Mouse (Mus musculus): ENCODE data around the gene Gmeb2. TPM values are rescaled to one million over a fixed set of nuclear protein-coding genes. Genes with fewer than 3 reads are reported as not detected.

Gene Gmeb2
- total RNA-seq, 1 experiment = 15.2 TPM

DNA sequence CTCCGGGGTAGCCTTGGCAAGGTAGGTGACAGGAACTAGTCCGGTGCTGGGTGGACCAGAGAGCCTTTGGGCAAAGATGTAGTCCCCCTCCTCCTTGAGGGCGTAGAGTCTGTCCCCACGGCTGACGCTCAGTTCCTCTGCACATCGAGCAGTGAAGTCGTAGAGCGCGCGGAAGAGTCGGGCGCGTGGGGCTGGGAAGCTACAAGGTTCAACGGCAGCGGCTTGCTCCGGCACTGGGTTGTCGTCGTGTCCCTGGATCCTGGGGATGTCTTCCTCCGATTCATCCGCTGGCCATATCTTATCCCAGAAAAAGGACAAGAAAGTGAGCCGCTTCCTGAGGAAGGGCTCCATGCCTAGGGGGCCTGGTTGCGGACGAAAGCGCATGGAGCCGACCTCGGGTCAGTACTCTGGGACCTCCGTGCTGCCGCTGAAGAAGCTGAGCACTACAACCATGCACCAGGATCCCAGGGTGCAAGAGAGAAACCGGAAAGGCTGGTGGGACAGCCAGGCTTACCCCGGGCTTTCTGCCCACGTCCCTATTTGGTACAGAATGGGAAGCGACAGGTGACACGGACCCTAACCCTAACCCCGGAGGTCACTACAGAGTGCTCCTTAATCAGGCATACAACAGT, 75.3 kb downstream of the Gmeb2 start:
- no peaks in the 10 kb centered on the region for H3K9me3 ChIP-seq (ENCODE audit: control insufficient read depth, insufficient read depth, low read depth, low read length)
- H3K36me3 ChIP-seq (ENCODE audit: control insufficient read depth, insufficient read depth, low read length, poor library complexity, severe bottlenecking) = no peaks in the 10 kb centered on the region
- in situ Hi-C loops (cut with MboI; ENCODE audit: low sequenced_read_pairs in 2 of 2, unreplicated experiment in 2 of 2) = no loop called here
- peaks cover 0 to 6% of the 10 kb centered on the region in 2 experiments; a peak in 1 of 4 replicates for H3K4me1 ChIP-seq (ENCODE audit: control insufficient read depth in 2 of 2, insufficient read depth in 2 of 2, low read length in 2 of 2, poor library complexity in 1 of 2)
- H3K4me3 ChIP-seq (ENCODE audit: insufficient read depth in 1 of 2, low read depth in 1 of 2, low read length in 2 of 2, poor library complexity in 1 of 2, severe bottlenecking in 1 of 2) = peak overlapping the region; percentile 33 to 44
- no peak for DNase-seq (ENCODE audit: low read depth, low spot score)
- no peak overlapping the region for H3K27ac ChIP-seq (ENCODE audit: insufficient read depth, low read depth, low read length, poor library complexity, severe bottlenecking)
- H3K9ac ChIP-seq (ENCODE audit: insufficient read depth, low read depth, low read length, poor library complexity, severe bottlenecking) = peak overlapping the region; percentile 17; the same call in 1 of the 2 replicates
- TF ChIP-seq CHD2 (IDR thresholded peaks at IDR 0.05; ENCODE audit: low read depth, low read length) (no peak), ZC3H11A (IDR thresholded peaks at IDR 0.05; ENCODE audit: borderline replicate concordance, low read depth, low read length) (no peak), HCFC1 (IDR thresholded peaks at IDR 0.05; ENCODE audit: borderline replicate concordance, insufficient read depth, low read length) (no peak), ZNF384 (IDR thresholded peaks at IDR 0.05; ENCODE audit: low read depth, low read length) (no peak), MAFK (IDR thresholded peaks at IDR 0.05; ENCODE audit: insufficient read depth, low read depth, low read length) (no peak)

DNA sequence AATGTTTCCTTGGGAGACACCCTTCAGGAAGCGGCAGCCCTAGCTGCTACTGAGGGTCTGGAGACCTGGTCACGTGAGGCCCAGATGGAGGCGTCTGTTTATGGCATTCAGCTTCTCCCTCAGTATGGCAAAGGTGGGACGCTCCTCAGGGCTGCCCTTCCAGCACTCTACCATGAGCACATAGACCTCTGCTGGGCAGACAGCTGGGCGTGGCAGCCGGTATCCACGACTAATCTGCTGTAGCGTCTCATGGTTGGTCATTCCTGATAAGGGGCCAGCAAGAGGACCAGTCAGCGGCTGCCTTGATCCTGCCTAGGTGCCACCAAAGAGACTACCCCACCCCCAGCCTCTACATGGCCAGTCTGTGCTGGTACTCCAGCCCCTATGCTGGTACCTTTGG, 81.7 kb downstream of the Gmeb2 start:
- no peaks in the 10 kb centered on the region for H3K9me3 ChIP-seq (ENCODE audit: control insufficient read depth, insufficient read depth, low read depth, low read length)
- H3K4me3 ChIP-seq (ENCODE audit: insufficient read depth in 1 of 2, low read depth in 1 of 2, low read length in 2 of 2, poor library complexity in 1 of 2, severe bottlenecking in 1 of 2) = no peak overlapping the region
- no peak overlapping the region for H3K9ac ChIP-seq (ENCODE audit: insufficient read depth, low read depth, low read length, poor library complexity, severe bottlenecking)
- no peaks in the 10 kb centered on the region for H3K36me3 ChIP-seq (ENCODE audit: control insufficient read depth, insufficient read depth, low read length, poor library complexity, severe bottlenecking)
- in situ Hi-C loops (cut with MboI; ENCODE audit: low sequenced_read_pairs in 2 of 2, unreplicated experiment in 2 of 2) = no loop called here
- DNase-seq (ENCODE audit: low read depth, low spot score) = no peak
- H3K27ac ChIP-seq (ENCODE audit: insufficient read depth, low read depth, low read length, poor library complexity, severe bottlenecking) = no peak overlapping the region
- peaks cover 0 to 4% of the 10 kb centered on the region in 2 experiments; a peak in 1 of 4 replicates for H3K4me1 ChIP-seq (ENCODE audit: control insufficient read depth in 2 of 2, insufficient read depth in 2 of 2, low read length in 2 of 2, poor library complexity in 1 of 2)
- TF ChIP-seq MAFK (IDR thresholded peaks at IDR 0.05; ENCODE audit: insufficient read depth, low read depth, low read length) = no peak
- TF ChIP-seq CHD2 (IDR thresholded peaks at IDR 0.05; ENCODE audit: low read depth, low read length) = no peak
- TF ChIP-seq ZNF384 (IDR thresholded peaks at IDR 0.05; ENCODE audit: low read depth, low read length) = no peak
- no peak for TF ChIP-seq HCFC1 (IDR thresholded peaks at IDR 0.05; ENCODE audit: borderline replicate concordance, insufficient read depth, low read length)
- no peak for TF ChIP-seq ZC3H11A (IDR thresholded peaks at IDR 0.05; ENCODE audit: borderline replicate concordance, low read depth, low read length)

DNA sequence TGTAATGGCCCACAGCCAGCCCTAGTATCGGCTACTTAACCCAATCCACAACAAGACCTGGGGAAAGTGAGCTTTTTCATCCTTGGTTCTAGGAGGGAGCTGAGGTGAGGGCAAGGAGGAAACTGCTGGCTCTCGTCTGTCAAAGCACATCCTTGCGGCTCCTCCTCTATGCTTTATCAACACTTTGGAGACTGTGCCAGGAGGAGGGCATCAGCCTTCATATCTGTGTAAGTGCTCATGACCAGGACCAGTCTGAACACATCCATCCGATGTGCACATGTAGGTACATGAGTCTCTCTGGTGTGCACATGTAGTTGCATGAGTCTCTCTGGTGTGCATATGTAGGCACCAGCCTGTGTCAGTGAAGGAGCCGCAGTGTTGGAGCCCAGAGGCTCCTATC, 82.2 kb downstream of the Gmeb2 start:
- no peaks in the 10 kb centered on the region for H3K36me3 ChIP-seq (ENCODE audit: control insufficient read depth, insufficient read depth, low read length, poor library complexity, severe bottlenecking)
- TF ChIP-seq ZNF384 (IDR thresholded peaks at IDR 0.05; ENCODE audit: low read depth, low read length) (no peak), CHD2 (IDR thresholded peaks at IDR 0.05; ENCODE audit: low read depth, low read length) (no peak)
- H3K4me1 ChIP-seq (ENCODE audit: control insufficient read depth in 2 of 2, insufficient read depth in 2 of 2, low read length in 2 of 2, poor library complexity in 1 of 2) = peaks cover 0 to 4% of the 10 kb centered on the region in 2 experiments; a peak in 1 of 4 replicates
- DNase-seq (ENCODE audit: low read depth, low spot score) = no peak
- H3K27ac ChIP-seq (ENCODE audit: insufficient read depth, low read depth, low read length, poor library complexity, severe bottlenecking) = no peak overlapping the region
- in situ Hi-C loops (cut with MboI; ENCODE audit: low sequenced_read_pairs in 2 of 2, unreplicated experiment in 2 of 2) = no loop called here
- H3K9ac ChIP-seq (ENCODE audit: insufficient read depth, low read depth, low read length, poor library complexity, severe bottlenecking) = no peak overlapping the region
- no peak overlapping the region for H3K4me3 ChIP-seq (ENCODE audit: insufficient read depth in 1 of 2, low read depth in 1 of 2, low read length in 2 of 2, poor library complexity in 1 of 2, severe bottlenecking in 1 of 2)
- no peaks in the 10 kb centered on the region for H3K9me3 ChIP-seq (ENCODE audit: control insufficient read depth, insufficient read depth, low read depth, low read length)

DNA sequence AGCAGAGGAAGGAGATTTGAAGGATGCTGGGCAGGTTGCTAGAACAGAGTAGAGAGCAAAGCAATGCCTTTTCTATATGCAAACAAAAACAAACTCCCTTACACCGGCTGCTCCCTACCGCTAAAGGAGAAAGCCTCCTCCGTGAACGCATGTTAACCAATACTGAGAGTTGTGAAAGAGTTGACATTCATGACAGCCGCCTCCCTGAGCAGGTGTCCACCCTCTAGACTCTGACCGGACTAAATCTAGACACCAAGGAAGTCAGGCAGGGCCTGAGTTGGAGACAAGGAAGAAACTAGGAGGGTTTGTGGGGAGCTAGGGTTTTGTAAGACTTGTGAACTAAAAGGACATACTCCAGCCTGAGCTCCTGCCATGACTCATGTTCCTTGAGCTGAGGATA, 84.9 kb downstream of the Gmeb2 start:
- in situ Hi-C loops (cut with MboI; ENCODE audit: low sequenced_read_pairs in 2 of 2, unreplicated experiment in 2 of 2) = no loop called here
- DNase-seq (ENCODE audit: low read depth, low spot score) = no peak
- Histone ChIP-seq H3K9ac (ENCODE audit: insufficient read depth, low read depth, low read length, poor library complexity, severe bottlenecking) (no peak overlapping the region), H3K36me3 (ENCODE audit: control insufficient read depth, insufficient read depth, low read length, poor library complexity, severe bottlenecking) (no peaks in the 10 kb centered on the region), H3K4me1 (ENCODE audit: control insufficient read depth in 2 of 2, insufficient read depth in 2 of 2, low read length in 2 of 2, poor library complexity in 1 of 2) (peaks cover 0 to 4% of the 10 kb centered on the region in 2 experiments; a peak in 1 of 4 replicates), H3K4me3 (ENCODE audit: insufficient read depth in 1 of 2, low read depth in 1 of 2, low read length in 2 of 2, poor library complexity in 1 of 2, severe bottlenecking in 1 of 2) (no peak overlapping the region), H3K9me3 (ENCODE audit: control insufficient read depth, insufficient read depth, low read depth, low read length) (no peaks in the 10 kb centered on the region), H3K27ac (ENCODE audit: insufficient read depth, low read depth, low read length, poor library complexity, severe bottlenecking) (no peak overlapping the region)
- TF ChIP-seq HCFC1 (IDR thresholded peaks at IDR 0.05; ENCODE audit: borderline replicate concordance, insufficient read depth, low read length) = no peak
- no peak for TF ChIP-seq ZNF384 (IDR thresholded peaks at IDR 0.05; ENCODE audit: low read depth, low read length)
- TF ChIP-seq MAFK (IDR thresholded peaks at IDR 0.05; ENCODE audit: insufficient read depth, low read depth, low read length) = no peak
- TF ChIP-seq ZC3H11A (IDR thresholded peaks at IDR 0.05; ENCODE audit: borderline replicate concordance, low read depth, low read length) = no peak
- TF ChIP-seq CHD2 (IDR thresholded peaks at IDR 0.05; ENCODE audit: low read depth, low read length) = no peak

DNA sequence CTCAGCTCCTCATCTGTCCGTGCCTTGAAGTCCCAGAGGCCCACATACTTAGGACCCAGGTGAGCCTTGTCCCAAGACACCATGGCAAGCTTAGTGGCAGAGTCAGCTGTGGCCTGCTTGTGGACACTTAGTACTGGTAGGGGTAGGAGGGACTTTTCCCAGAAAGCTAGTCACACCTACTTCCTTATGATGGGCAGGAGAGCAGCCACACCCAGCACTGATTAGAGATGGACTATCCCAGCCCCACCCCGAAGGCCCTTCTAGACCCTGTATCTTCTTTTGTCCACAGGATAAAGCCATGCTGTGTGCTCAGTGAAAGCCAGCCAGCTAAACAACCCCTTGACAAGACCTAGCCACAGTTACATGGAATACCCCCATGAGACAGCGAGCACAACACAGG, 85.4 kb downstream of the Gmeb2 start, which contains the start of gene Ptk6:
Gene Ptk6, minus strand, starts transcription at position 368 of the 400 bp plus-strand sequence.
- no peaks in the 10 kb centered on the region for H3K9me3 ChIP-seq (ENCODE audit: control insufficient read depth, insufficient read depth, low read depth, low read length)
- TF ChIP-seq ZNF384 (IDR thresholded peaks at IDR 0.05; ENCODE audit: low read depth, low read length) = no peak
- no peak for TF ChIP-seq ZC3H11A (IDR thresholded peaks at IDR 0.05; ENCODE audit: borderline replicate concordance, low read depth, low read length)
- TF ChIP-seq CHD2 (IDR thresholded peaks at IDR 0.05; ENCODE audit: low read depth, low read length) = no peak
- TF ChIP-seq HCFC1 (IDR thresholded peaks at IDR 0.05; ENCODE audit: borderline replicate concordance, insufficient read depth, low read length) = no peak
- TF ChIP-seq MAFK (IDR thresholded peaks at IDR 0.05; ENCODE audit: insufficient read depth, low read depth, low read length) = no peak
- H3K4me1 ChIP-seq (ENCODE audit: control insufficient read depth in 2 of 2, insufficient read depth in 2 of 2, low read length in 2 of 2, poor library complexity in 1 of 2) = peaks cover 0 to 4% of the 10 kb centered on the region in 2 experiments; a peak in 1 of 4 replicates
- no peak within 1 kb of the TSS for H3K9ac ChIP-seq (ENCODE audit: insufficient read depth, low read depth, low read length, poor library complexity, severe bottlenecking)
- no peak for DNase-seq (ENCODE audit: low read depth, low spot score)
- in situ Hi-C loops (cut with MboI; ENCODE audit: low sequenced_read_pairs in 2 of 2, unreplicated experiment in 2 of 2) = no loop called here
- H3K4me3 ChIP-seq (ENCODE audit: insufficient read depth in 1 of 2, low read depth in 1 of 2, low read length in 2 of 2, poor library complexity in 1 of 2, severe bottlenecking in 1 of 2) = no peak within 1 kb of the TSS
- no peaks in the 10 kb centered on the region for H3K36me3 ChIP-seq (ENCODE audit: control insufficient read depth, insufficient read depth, low read length, poor library complexity, severe bottlenecking)
- no peak within 1 kb of the TSS for H3K27ac ChIP-seq (ENCODE audit: insufficient read depth, low read depth, low read length, poor library complexity, severe bottlenecking)

All from ES-E14 (cell line).